Mouse (Mus musculus) lung, postnatal 0 days (tissue): ENCODE results near the gene Nhs. TPM values are rescaled to one million over a fixed set of nuclear protein-coding genes. Genes with fewer than 3 reads are reported as not detected.

Source experiments
- ATAC-seq: fragments of 200-750 bp; cut with Nextera tagmentation; 2 replicates; pipeline ENCODE4 v1.8.0; 2017; ENCODE audit warnings: moderate library complexity
- DNase-seq: peaks from one replicate; pipeline ENCODE4 v3.0.0-alpha.2; 2016; ENCODE audit warnings: low spot score
- H3K27ac ChIP-seq: fragments of 300-500 bp; sonication (generic); 2 replicates; pipeline ENCODE4 v1.5.1; 2014; ENCODE audit warnings: antibody characterized with exemption, mild to moderate bottlenecking, low read length, mixed read lengths
- H3K27me3 ChIP-seq: fragments of 300-500 bp; sonication (generic); replicated peaks from 2 replicates; pipeline ENCODE4 v1.6.1; 2014; ENCODE audit warnings: low read length, mixed read lengths; ENCODE audit not compliant: insufficient read depth
- H3K36me3 ChIP-seq: fragments of 300-500 bp; sonication (generic); 2 replicates; pipeline ENCODE4 v1.6.1; 2014; ENCODE audit warnings: low read length, mixed read lengths; ENCODE audit not compliant: insufficient read depth
- H3K4me1 ChIP-seq: fragments of 300-500 bp; sonication (generic); 2 replicates; pipeline ENCODE4 v1.6.1; 2014; ENCODE audit warnings: antibody characterized with exemption, low read depth, low read length, mixed read lengths; ENCODE audit not compliant: insufficient read depth
- H3K4me2 ChIP-seq: fragments of 300-500 bp; sonication (generic); replicated peaks from 2 replicates; pipeline ENCODE4 v1.6.1; 2014; ENCODE audit warnings: low read depth, mild to moderate bottlenecking, low read length, moderate library complexity, mixed read lengths
- H3K4me3 ChIP-seq: fragments of 300-500 bp; sonication (generic); 2 replicates; pipeline ENCODE4 v1.5.1; 2014; ENCODE audit warnings: low read depth, low read length
- H3K9ac ChIP-seq: fragments of 300-500 bp; sonication (generic); replicated peaks from 2 replicates; pipeline ENCODE4 v1.6.1; 2014; ENCODE audit warnings: low read depth, mild to moderate bottlenecking
- H3K9me3 ChIP-seq: fragments of 300-500 bp; sonication (generic); 2 replicates; pipeline ENCODE4 v1.6.1; 2016; ENCODE audit warnings: low read length, mixed read lengths
- CTCF ChIP-seq: IDR thresholded peaks from 2 replicates; pipeline ENCODE4 v1.5.1; 2016; ENCODE audit warnings: antibody characterized with exemption, mild to moderate bottlenecking
- EP300 ChIP-seq: IDR thresholded peaks from 2 replicates; pipeline ENCODE4 v1.6.1; 2016; ENCODE audit warnings: antibody characterized with exemption, mild to moderate bottlenecking, control low read depth
- WGBS: fragments of 180-500 bp; shearing (Covaris S2); extraction: QIAGEN DNeasy Blood & Tissue Kit; methylation state at CpG from one replicate; pipeline ENCODE4 v1.1.7; 2014; 5-methylcytosine and 5-hydroxymethylcytosine counted together
- polyA plus RNA-seq: library from polyadenylated mRNA; unstranded; fragments of >200 nt; fragmentation: Nextera tagmentation; extraction: Ambion mirVana; gene quantifications from 2 replicates; pipeline ENCODE4 v1.2.1, GENCODE M21; 2015

The Nhs gene
- 0.49 and 0.81 TPM in 2 replicates for polyA plus RNA-seq

GRCm38 (mm10) chrX:162159637-162160611 lies at the start of gene Nhs:
Gene Nhs (minus strand): TSS chrX:162159730.
- no peaks in the 10 kb centered on the region for H3K27me3 ChIP-seq
- ATAC-seq (peak; percentile 95), DNase-seq (peak; percentile 74)
- no peaks in the 10 kb centered on the region for H3K9me3 ChIP-seq
- H3K4me3 ChIP-seq = peak within 1 kb of the TSS; percentile 49
- no peaks in the 10 kb centered on the region for H3K36me3 ChIP-seq
- WGBS = 18% methylated on average over 57 of the region's 61 CpGs
- H3K4me1 ChIP-seq = no peaks in the 10 kb centered on the region
- H3K27ac ChIP-seq = no peak within 1 kb of the TSS
- peak within 1 kb of the TSS; percentile 68 for H3K4me2 ChIP-seq
- H3K9ac ChIP-seq = no peak within 1 kb of the TSS
- peak; percentile 54 for TF ChIP-seq CTCF
- no peak for TF ChIP-seq EP300

- no peaks in the 10 kb centered on the region for H3K9me3 ChIP-seq
- no peak overlapping the region for H3K4me3 ChIP-seq
- DNase-seq = peak; percentile 12
- H3K9ac ChIP-seq = no peak overlapping the region
- H3K27ac ChIP-seq = no peak overlapping the region
- TF ChIP-seq CTCF = no peak
- no peak for TF ChIP-seq EP300
- no peaks in the 10 kb centered on the region for H3K27me3 ChIP-seq
- H3K4me1 ChIP-seq = no peaks in the 10 kb centered on the region
- WGBS = 59% methylated on average over 2 of the region's 2 CpGs
- no peaks in the 10 kb centered on the region for H3K36me3 ChIP-seq
- no peak for ATAC-seq
- H3K4me2 ChIP-seq = no peak overlapping the region
Observed at GRCm38 (mm10) chrX:162206350-162206884, 46.9 kb upstream of the Nhs start.

GRCm38 (mm10) chrX:162158743-162159636 lies 540 bp downstream of the Nhs start:
- 15% methylated on average over 27 of the region's 80 CpGs for WGBS
- ATAC-seq (peak; percentile 33), DNase-seq (peak; percentile 11)
- Histone ChIP-seq H3K9ac (no peak overlapping the region), H3K27me3 (no peaks in the 10 kb centered on the region), H3K4me3 (peak overlapping the region; percentile 49), H3K27ac (no peak overlapping the region), H3K36me3 (no peaks in the 10 kb centered on the region), H3K4me2 (peak overlapping the region; percentile 68), H3K9me3 (no peaks in the 10 kb centered on the region), H3K4me1 (no peaks in the 10 kb centered on the region)
- TF ChIP-seq CTCF = no peak
- no peak for TF ChIP-seq EP300

- Histone ChIP-seq H3K4me3 (peak overlapping the region; percentile 49; the same call in 1 of the 2 replicates), H3K4me1 (no peaks in the 10 kb centered on the region), H3K9me3 (no peaks in the 10 kb centered on the region), H3K36me3 (no peaks in the 10 kb centered on the region), H3K27ac (no peak overlapping the region), H3K4me2 (peak overlapping the region; percentile 68), H3K27me3 (no peaks in the 10 kb centered on the region), H3K9ac (no peak overlapping the region)
- no peak for DNase-seq
- ATAC-seq = no peak
- TF ChIP-seq EP300 (no peak), CTCF (no peak)
- WGBS = 35% methylated on average over 5 of the region's 5 CpGs
Observed at GRCm38 (mm10) chrX:162158142-162158541, 1.4 kb downstream of the Nhs start.

GRCm38 (mm10) chrX:162137807-162138206 lies 21.7 kb downstream of the Nhs start:
- no peaks in the 10 kb centered on the region for H3K36me3 ChIP-seq
- no peak overlapping the region for H3K4me2 ChIP-seq
- 45% methylated on average over 2 of the region's 2 CpGs for WGBS
- no peak for ATAC-seq
- no peak overlapping the region for H3K4me3 ChIP-seq
- H3K9me3 ChIP-seq = no peaks in the 10 kb centered on the region
- no peak for DNase-seq
- no peaks in the 10 kb centered on the region for H3K4me1 ChIP-seq
- no peak overlapping the region for H3K27ac ChIP-seq
- no peak overlapping the region for H3K9ac ChIP-seq
- H3K27me3 ChIP-seq = no peaks in the 10 kb centered on the region
- TF ChIP-seq EP300 = no peak
- no peak for TF ChIP-seq CTCF

GRCm38 (mm10) chrX:162113257-162113656 lies 46.3 kb downstream of the Nhs start:
- no peak for ATAC-seq
- no peak overlapping the region for H3K9ac ChIP-seq
- peak; percentile 41 for DNase-seq
- H3K27me3 ChIP-seq = no peaks in the 10 kb centered on the region
- H3K36me3 ChIP-seq = no peaks in the 10 kb centered on the region
- H3K9me3 ChIP-seq = no peaks in the 10 kb centered on the region
- H3K4me1 ChIP-seq = no peaks in the 10 kb centered on the region
- no peak overlapping the region for H3K27ac ChIP-seq
- H3K4me3 ChIP-seq = no peak overlapping the region
- WGBS = 44% methylated on average over 5 of the region's 5 CpGs
- no peak overlapping the region for H3K4me2 ChIP-seq
- TF ChIP-seq EP300 = no peak
